Mouse (Mus musculus) small intestine, adult 2 months (tissue): ENCODE measurements around the gene Btg3. TPM values are rescaled to one million over a fixed set of nuclear protein-coding genes. Genes with fewer than 3 reads are reported as not detected.

Source experiments
- H3K27ac ChIP-seq: fragments of 200-500 bp; 2 replicates; pipeline ENCODE4 v1.5.1; 2012; ENCODE audit warnings: low read depth, low read length, control low read depth, inconsistent platforms; ENCODE audit not compliant: insufficient read depth
- H3K27me3 ChIP-seq: fragments of 200-500 bp; 2 replicates; pipeline ENCODE4 v1.6.1; 2012; ENCODE audit warnings: mild to moderate bottlenecking, moderate library complexity, low read length, inconsistent platforms; ENCODE audit not compliant: control insufficient read depth, insufficient read depth
- H3K36me3 ChIP-seq: fragments of 200-500 bp; 2 replicates; pipeline ENCODE4 v1.6.1; 2012; ENCODE audit warnings: mild to moderate bottlenecking, low read length, control low read depth, inconsistent platforms; ENCODE audit not compliant: control insufficient read depth, insufficient read depth
- H3K4me1 ChIP-seq: fragments of 200-500 bp; 2 replicates; pipeline ENCODE4 v1.6.1; 2012; ENCODE audit warnings: low read length, inconsistent platforms, mixed read lengths; ENCODE audit not compliant: control insufficient read depth, insufficient read depth, insufficient read length
- H3K4me3 ChIP-seq: fragments of 200-500 bp; 2 replicates; pipeline ENCODE4 v1.5.1; 2012; ENCODE audit warnings: low read depth, mild to moderate bottlenecking, control low read depth, inconsistent platforms, low read length, moderate library complexity
- CTCF ChIP-seq: fragments of 200-500 bp; IDR thresholded peaks from 2 replicates; pipeline ENCODE4 v1.5.1; 2012; ENCODE audit warnings: low read depth, mild to moderate bottlenecking, control low read depth, inconsistent platforms, low read length, moderate library complexity, mixed read lengths; ENCODE audit not compliant: insufficient replicate concordance, insufficient read length; ENCODE audit errors: extremely low read depth
- POLR2A ChIP-seq: fragments of 200-500 bp; IDR thresholded peaks from 2 replicates; pipeline ENCODE4 v1.6.1; 2012; ENCODE audit warnings: low read depth, mild to moderate bottlenecking, control low read depth, inconsistent platforms, low read length, moderate library complexity
- WGBS: fragments of 180-500 bp; shearing (Covaris S2); methylation state at CpG from one replicate; pipeline ENCODE4 v1.1.7; 2018; 5-methylcytosine and 5-hydroxymethylcytosine counted together
- polyA plus RNA-seq: library from polyadenylated mRNA; depleted of rRNA; stranded (reverse); fragments of >200 nt; gene quantifications from 2 replicates; pipeline ENCODE4 v1.2.3, GENCODE M21; 2012

Gene Btg3
- polyA plus RNA-seq, 1 experiment = 0.72 TPM

GRCm38 (mm10) chr16:78301831-78302677 lies 74.9 kb downstream of the Btg3 start:
- no peaks in the 10 kb centered on the region for H3K27me3 ChIP-seq
- peaks cover 11% of the 10 kb centered on the region; the same call in 1 of the 2 replicates for H3K4me1 ChIP-seq
- no peaks in the 10 kb centered on the region for H3K36me3 ChIP-seq
- under 1% methylated on average over 65 of the region's 65 CpGs for WGBS
- TF ChIP-seq CTCF = no peak
- TF ChIP-seq POLR2A = peak; percentile 30; the same call in 1 of the 2 replicates
- peak overlapping the region; percentile 46 for H3K27ac ChIP-seq
- peak overlapping the region; percentile 69 for H3K4me3 ChIP-seq

GRCm38 (mm10) chr16:78301183-78301830 lies 75.7 kb downstream of the Btg3 start, which contains the start of gene Cxadr:
Cxadr (plus strand) TSS chr16:78301489.
- 2% methylated on average over 34 of the region's 34 CpGs for WGBS
- peak within 1 kb of the TSS; percentile 85 for H3K27ac ChIP-seq
- H3K36me3 ChIP-seq = no peaks in the 10 kb centered on the region

GRCm38 (mm10) chr16:78296114-78296513 lies 80.9 kb downstream of the Btg3 start:
- TF ChIP-seq CTCF = no peak
- no peak for TF ChIP-seq POLR2A
- no peak overlapping the region for H3K27ac ChIP-seq
- no peaks in the 10 kb centered on the region for H3K27me3 ChIP-seq
- H3K36me3 ChIP-seq = no peaks in the 10 kb centered on the region
- 92% methylated on average over 9 of the region's 9 CpGs for WGBS
- peaks cover 5% of the 10 kb centered on the region; the same call in 1 of the 2 replicates for H3K4me1 ChIP-seq
- H3K4me3 ChIP-seq = no peak overlapping the region

More at GRCm38 (mm10) chr16:78301183-78301830, 75.7 kb downstream of the Btg3 start, which contains the start of gene Cxadr:
- H3K4me1 ChIP-seq = peaks cover 8% of the 10 kb centered on the region; the same call in 1 of the 2 replicates
- no peaks in the 10 kb centered on the region for H3K27me3 ChIP-seq
- TF ChIP-seq CTCF = no peak; the same call in 1 of the 2 replicates
- peak; percentile 96 for TF ChIP-seq POLR2A
- peak within 1 kb of the TSS; percentile 69 for H3K4me3 ChIP-seq

- TF ChIP-seq CTCF (no peak), POLR2A (no peak)
- WGBS = 63% methylated on average over 4 of the region's 4 CpGs
- peaks cover 2% of the 10 kb centered on the region; the same call in 1 of the 2 replicates for H3K4me1 ChIP-seq
- no peak overlapping the region for H3K4me3 ChIP-seq
- no peaks in the 10 kb centered on the region for H3K36me3 ChIP-seq
- no peaks in the 10 kb centered on the region for H3K27me3 ChIP-seq
- no peak overlapping the region for H3K27ac ChIP-seq
Measured at GRCm38 (mm10) chr16:78295601-78296000, 81.4 kb downstream of the Btg3 start.

GRCm38 (mm10) chr16:78294606-78295275 lies 82.3 kb downstream of the Btg3 start:
- peaks cover 2% of the 10 kb centered on the region; the same call in 1 of the 2 replicates for H3K4me1 ChIP-seq
- no peak for TF ChIP-seq CTCF
- TF ChIP-seq POLR2A = no peak
- 53% methylated on average over 5 of the region's 5 CpGs for WGBS
- no peak overlapping the region for H3K4me3 ChIP-seq
- no peak overlapping the region for H3K27ac ChIP-seq
- H3K27me3 ChIP-seq = no peaks in the 10 kb centered on the region
- no peaks in the 10 kb centered on the region for H3K36me3 ChIP-seq

- 94% methylated on average over 1 of the region's 1 CpGs for WGBS
- Histone ChIP-seq H3K27me3 (no peaks in the 10 kb centered on the region), H3K27ac (no peak overlapping the region), H3K4me1 (peaks cover 2% of the 10 kb centered on the region; the same call in 1 of the 2 replicates), H3K4me3 (no peak overlapping the region), H3K36me3 (no peaks in the 10 kb centered on the region)
- TF ChIP-seq CTCF (no peak), POLR2A (no peak)
Measured at GRCm38 (mm10) chr16:78294051-78294450, 82.9 kb downstream of the Btg3 start.
